11 mouse cellular contexts compared by ENCODE assay signal in the genomic region with DNA sequence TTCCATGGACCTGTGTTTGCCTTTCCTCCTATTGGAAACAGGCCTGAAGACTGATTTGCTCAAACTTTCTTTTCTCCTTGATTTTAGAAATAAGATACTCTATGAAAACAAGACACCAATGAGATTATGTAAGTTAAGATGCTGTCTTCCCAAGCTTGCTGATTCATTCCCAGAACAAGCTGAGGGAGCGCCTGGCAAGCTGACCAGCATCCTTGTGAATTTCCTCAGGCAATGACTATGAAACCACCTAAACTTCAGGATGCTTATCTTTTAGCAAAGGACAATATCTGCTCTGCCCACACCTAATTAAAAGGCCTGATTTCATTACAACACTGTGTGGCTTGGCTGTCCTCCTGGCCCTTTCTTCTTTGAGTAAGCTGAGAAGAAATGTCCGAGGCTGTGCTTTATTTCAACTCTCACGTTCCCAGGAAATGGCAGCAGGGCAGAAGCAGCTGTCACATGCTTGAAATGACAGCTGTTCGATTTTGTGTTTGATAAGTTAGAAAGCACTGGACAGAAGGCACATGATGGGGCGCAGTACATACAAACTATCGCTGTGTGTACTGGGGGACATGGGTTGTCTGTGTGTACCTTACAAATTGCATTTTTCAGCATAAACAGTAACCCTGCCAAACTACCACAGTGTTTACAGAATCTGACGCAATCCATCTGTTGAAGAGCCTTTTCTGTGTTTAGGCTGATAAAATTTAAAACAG. TPM values are rescaled to one million over a fixed set of nuclear protein-coding genes. Genes with fewer than 3 reads are reported as not detected.
DNase-seq lines count a peak whose midpoint lies in the region; ATAC-seq lines count a peak whose summit lies in the region.
"Had no signal": no experiment of that assay in that cellular context is flagged by ENCODE, and none has a peak within 500 bp of the region (broad histone marks: within the 10 kb centered on the region; RNA-seq: fewer than 3 reads in every experiment).

No protein-coding gene starts in this region.

- H3K27me3 ChIP-seq in embryonic facial prominence, embryonic 14.5 days (replicated peaks; ENCODE audit: control insufficient read depth, insufficient read depth, low read length) = no peaks in the 10 kb centered on the region
- H3K27me3 ChIP-seq: limb, embryonic 12.5 days had no signal

- peak; percentile 8 to 18 for DNase-seq in kidney, postnatal 4 days
- DNase-seq in kidney, adult 18-20 months = no peak
- peak; percentile 63 for DNase-seq in embryonic facial prominence, embryonic 14.5 days (ENCODE audit: low spot score)
- DNase-seq in layer of hippocampus, adult 9-11 months = peak; percentile 39
- DNase-seq in right cerebral cortex, postnatal 36 days (ENCODE audit: low spot score in 2 of 2) = peak; percentile 6 to 8
- DNase-seq in yolk sac, embryonic 10.5 days (ENCODE audit: low spot score) = no peak
- DNase-seq: gastrocnemius, postnatal 14 days had no signal

- H3K9ac ChIP-seq in embryonic facial prominence, embryonic 14.5 days (ENCODE audit: low read depth, low read length) = no peak overlapping the region
- H3K9ac ChIP-seq: limb, embryonic 12.5 days had no signal

- no peaks in the 10 kb centered on the region for H3K4me1 ChIP-seq in embryonic facial prominence, embryonic 14.5 days (ENCODE audit: control insufficient read depth, insufficient read depth, low read length)
- H3K4me1 ChIP-seq: limb, embryonic 12.5 days had no signal

- 57% methylated on average over 7 of the region's 7 CpGs for WGBS in embryonic facial prominence, embryonic 14.5 days

- H3K27ac ChIP-seq in embryonic facial prominence, embryonic 14.5 days (replicated peaks; ENCODE audit: low read depth, low read length) = 0 out of 2 replicates have a peak overlapping the region, but pooled peaks have one; percentile 7
- H3K27ac ChIP-seq: limb, embryonic 12.5 days had no signal

- no peaks in the 10 kb centered on the region for H3K36me3 ChIP-seq in embryonic facial prominence, embryonic 14.5 days (ENCODE audit: control insufficient read depth, insufficient read depth, low read length)
- H3K36me3 ChIP-seq: G1E; limb, embryonic 12.5 days had no signal

- H3K9me3 ChIP-seq in embryonic facial prominence, embryonic 14.5 days (ENCODE audit: control insufficient read depth, low read length) = no peaks in the 10 kb centered on the region
- H3K9me3 ChIP-seq: limb, embryonic 12.5 days had no signal

- H3K4me2 ChIP-seq in embryonic facial prominence, embryonic 14.5 days (ENCODE audit: low read depth, low read length) = no peak overlapping the region
- H3K4me2 ChIP-seq: limb, embryonic 12.5 days had no signal

- H3K4me3 ChIP-seq in embryonic facial prominence, embryonic 14.5 days (ENCODE audit: low read depth, low read length) = no peak overlapping the region
- H3K4me3 ChIP-seq: limb, embryonic 12.5 days had no signal

- ATAC-seq in embryonic facial prominence, embryonic 14.5 days (ENCODE audit: low read depth) = no peak
- ATAC-seq in monocyte, adult 5-6 weeks (replicated peaks; ENCODE audit: insufficient number of reproducible peaks, low FRiP score, low TSS enrichment, poor library complexity, severe bottlenecking) = no peak

RNA-seq across cellular contexts. Expression of a gene that starts 30.3 kb away (rescaled TPM):
- not detected in 2 replicates for polyA plus RNA-seq in embryonic facial prominence, embryonic 14.5 days (2014; fragmentation: Nextera tagmentation; extraction: Ambion mirVana)
- not detected in 3 replicates for total RNA-seq in monocyte, adult 5-6 weeks (2017)
- total RNA-seq: adrenal gland, postnatal 4 days; gastrocnemius, postnatal 14 days had no signal
- polyA plus RNA-seq: G1E; limb, embryonic 12.5 days had no signal

Comparison
In these comparisons a context has a peak if more than half of its experiments do, and no peak if none do; other contexts are left out.
1. DNase-seq: peak in kidney, postnatal 4 days (2 of 2), embryonic facial prominence, embryonic 14.5 days (single experiment), layer of hippocampus, adult 9-11 months (single experiment) and right cerebral cortex, postnatal 36 days (2 of 2); none in kidney, adult 18-20 months (single experiment) and yolk sac, embryonic 10.5 days (single experiment).